In the genomic region with DNA sequence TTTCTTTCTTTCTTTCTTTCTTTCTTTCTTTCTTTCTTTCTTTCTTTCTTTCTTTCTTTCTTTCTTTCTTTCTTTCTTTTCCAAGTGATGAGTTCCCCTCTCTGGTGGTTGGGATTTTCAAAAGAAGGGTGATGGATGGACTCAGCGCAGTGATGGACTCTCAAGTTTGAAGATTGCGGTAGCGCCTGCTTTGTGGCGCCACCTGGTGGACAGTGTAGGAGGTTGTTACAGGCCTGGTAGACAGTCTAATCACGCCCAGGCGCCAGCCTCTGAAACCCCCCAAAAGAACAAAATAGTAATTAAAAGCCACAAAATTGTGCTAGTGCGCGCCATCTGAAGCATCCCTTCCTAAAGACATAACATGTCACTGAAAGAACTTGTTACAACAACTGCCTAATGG, we compare ENCODE assay signal across 9 mouse cellular contexts. TPM values are rescaled to one million over a fixed set of nuclear protein-coding genes. Genes with fewer than 3 reads are reported as not detected.
DNase-seq lines count a peak whose midpoint lies in the region; ATAC-seq and TF ChIP-seq lines count a peak whose summit lies in the region.
"Had no signal": no experiment of that assay in that cellular context is flagged by ENCODE, and none has a peak within 500 bp of the region (broad histone marks: within the 10 kb centered on the region; RNA-seq: fewer than 3 reads in every experiment).

No protein-coding gene starts in this region.

- no peak overlapping the region for H3K4me3 ChIP-seq in liver, embryonic 12.5 days
- H3K4me3 ChIP-seq in heart, postnatal 0 days (ENCODE audit: low read depth, low read length) = no peak overlapping the region
- H3K4me3 ChIP-seq in liver, postnatal 0 days (ENCODE audit: low read depth, low read length) = no peak overlapping the region
- H3K4me3 ChIP-seq: heart, embryonic 13.5 days; stomach, embryonic 15.5 days had no signal

- ATAC-seq in liver, embryonic 12.5 days = no peak
- no peak for ATAC-seq in heart, postnatal 0 days (ENCODE audit: insufficient read depth, low read depth)
- ATAC-seq in liver, postnatal 0 days = no peak

- H3K9ac ChIP-seq in liver, embryonic 12.5 days = no peak overlapping the region
- H3K9ac ChIP-seq in heart, postnatal 0 days (replicated peaks; ENCODE audit: low read depth, low read length) = no peak overlapping the region
- H3K9ac ChIP-seq in liver, postnatal 0 days (replicated peaks) = no peak overlapping the region
- H3K9ac ChIP-seq: heart, embryonic 13.5 days; stomach, embryonic 15.5 days had no signal

- peaks cover 40% of the 10 kb centered on the region for H3K4me1 ChIP-seq in liver, embryonic 12.5 days
- peaks cover 11% of the 10 kb centered on the region; the same call in 1 of the 2 replicates for H3K4me1 ChIP-seq in heart, postnatal 0 days (ENCODE audit: control insufficient read depth, insufficient read depth)
- peaks cover 18% of the 10 kb centered on the region for H3K4me1 ChIP-seq in liver, postnatal 0 days (ENCODE audit: insufficient read depth)

- TF ChIP-seq CTCF in heart, postnatal 0 days (IDR thresholded peaks at IDR 0.05; ENCODE audit: low read depth) = peak; percentile 83
- peak; percentile 90 for TF ChIP-seq CTCF in liver, postnatal 0 days (IDR thresholded peaks at IDR 0.05; ENCODE audit: low read depth)

- no peaks in the 10 kb centered on the region for H3K9me3 ChIP-seq in liver, embryonic 12.5 days (replicated peaks)
- no peaks in the 10 kb centered on the region for H3K9me3 ChIP-seq in heart, postnatal 0 days (replicated peaks; ENCODE audit: control insufficient read depth, low read length)
- no peaks in the 10 kb centered on the region for H3K9me3 ChIP-seq in liver, postnatal 0 days (ENCODE audit: low read length)
- H3K9me3 ChIP-seq: heart, embryonic 13.5 days; stomach, embryonic 15.5 days had no signal

- peak; percentile 81 for DNase-seq in liver
- peak; percentile 96 for DNase-seq in NIH3T3 (ENCODE audit: low read depth)
- peak; percentile 81 to 87 for DNase-seq in cerebellum, postnatal 14 days
- DNase-seq in heart, postnatal 0 days (ENCODE audit: low spot score) = peak; percentile 69
- peak; percentile 86 for DNase-seq in liver, postnatal 0 days
- peak; percentile 59 for DNase-seq in spleen, adult 12 weeks (ENCODE audit: low spot score)

- TF ChIP-seq EP300 in heart, postnatal 0 days (IDR thresholded peaks at IDR 0.05; ENCODE audit: low read depth) = no peak
- TF ChIP-seq EP300 in liver, postnatal 0 days (IDR thresholded peaks at IDR 0.05; ENCODE audit: low read depth) = no peak

- 2% methylated on average over 8 of the region's 8 CpGs for WGBS in liver, embryonic 12.5 days (ENCODE audit: insufficient replicate concordance)
- 6% methylated on average over 8 of the region's 8 CpGs for WGBS in heart, postnatal 0 days
- WGBS in liver, postnatal 0 days (ENCODE audit: insufficient replicate concordance) = 4% methylated on average over 8 of the region's 8 CpGs

- no peak overlapping the region for H3K4me2 ChIP-seq in liver, embryonic 12.5 days
- no peak overlapping the region for H3K4me2 ChIP-seq in heart, postnatal 0 days (ENCODE audit: low read depth, low read length)
- H3K4me2 ChIP-seq in liver, postnatal 0 days (ENCODE audit: low read depth, low read length) = no peak overlapping the region
- H3K4me2 ChIP-seq: heart, embryonic 13.5 days; stomach, embryonic 15.5 days had no signal

- H3K27me3 ChIP-seq in liver, embryonic 12.5 days (replicated peaks) = peaks cover 97% of the 10 kb centered on the region
- H3K27me3 ChIP-seq in heart, postnatal 0 days (ENCODE audit: control insufficient read depth, insufficient read depth, low read length) = peaks cover 96% of the 10 kb centered on the region
- peaks cover 91% of the 10 kb centered on the region for H3K27me3 ChIP-seq in liver, postnatal 0 days (ENCODE audit: insufficient read depth, low read length)

- H3K36me3 ChIP-seq in liver, embryonic 12.5 days = no peaks in the 10 kb centered on the region
- H3K36me3 ChIP-seq in heart, postnatal 0 days (replicated peaks; ENCODE audit: control insufficient read depth, insufficient read depth, low read length) = no peaks in the 10 kb centered on the region
- no peaks in the 10 kb centered on the region for H3K36me3 ChIP-seq in liver, postnatal 0 days (replicated peaks; ENCODE audit: insufficient read depth, low read length)
- H3K36me3 ChIP-seq: heart, embryonic 13.5 days; stomach, embryonic 15.5 days had no signal

- H3K27ac ChIP-seq in liver, embryonic 12.5 days = no peak overlapping the region
- H3K27ac ChIP-seq in heart, postnatal 0 days (ENCODE audit: low read depth) = no peak overlapping the region
- no peak overlapping the region for H3K27ac ChIP-seq in liver, postnatal 0 days (ENCODE audit: low read depth)
- H3K27ac ChIP-seq: heart, embryonic 13.5 days; stomach, embryonic 15.5 days had no signal

RNA-seq across cellular contexts. Expression of a gene that starts 1.3 kb away (rescaled TPM):
- 0.08 and 0.12 TPM in 2 replicates for polyA plus RNA-seq in liver, embryonic 12.5 days (2016; fragmentation: Nextera tagmentation; extraction: Ambion mirVana)
- total RNA-seq in heart, postnatal 0 days (2014; rRNA removed; ENCODE audit: low replicate concordance) = 1.1 TPM in 1 of 2 replicates, not detected in the other
- polyA plus RNA-seq in heart, postnatal 0 days (2015; fragmentation: Nextera tagmentation; extraction: Ambion mirVana) = not detected in 2 replicates
- not detected in 2 replicates for polyA plus RNA-seq in liver, postnatal 0 days (2015; fragmentation: Nextera tagmentation; extraction: Ambion mirVana)

RNA-seq across cellular contexts. Expression of a gene that starts 19.9 kb away (rescaled TPM):
- 0.19 and 0.23 TPM in 2 replicates for polyA plus RNA-seq in liver, embryonic 12.5 days (2016; fragmentation: Nextera tagmentation; extraction: Ambion mirVana)
- total RNA-seq in heart, postnatal 0 days (2014; rRNA removed; ENCODE audit: low replicate concordance) = not detected in 2 replicates
- 0.05 TPM in 1 of 2 replicates, not detected in the other for polyA plus RNA-seq in heart, postnatal 0 days (2015; fragmentation: Nextera tagmentation; extraction: Ambion mirVana)
- 0.06 and 0.09 TPM in 2 replicates for polyA plus RNA-seq in liver, postnatal 0 days (2015; fragmentation: Nextera tagmentation; extraction: Ambion mirVana)
